Mouse (Mus musculus) hindbrain, embryonic 10.5 days (tissue): ENCODE data around the gene Apba2. TPM values are rescaled to one million over a fixed set of nuclear protein-coding genes. Genes with fewer than 3 reads are reported as not detected.

Experiments used
- DNase-seq: peaks from one replicate; pipeline ENCODE4 v3.0.0-alpha.2; 2017; ENCODE audit warnings: low spot score
- H3K27ac ChIP-seq: fragments of 300-500 bp; sonication (generic); 2 replicates; pipeline ENCODE4 v1.5.1; 2016; ENCODE audit warnings: mild to moderate bottlenecking, moderate library complexity
- H3K27me3 ChIP-seq: fragments of 300-500 bp; sonication (generic); 2 replicates; pipeline ENCODE4 v1.6.1; 2016; ENCODE audit warnings: mild to moderate bottlenecking; ENCODE audit not compliant: poor library complexity, insufficient read depth, severe bottlenecking
- H3K36me3 ChIP-seq: fragments of 300-500 bp; sonication (generic); 2 replicates; pipeline ENCODE4 v1.6.1; 2016; ENCODE audit warnings: mild to moderate bottlenecking, moderate library complexity
- H3K4me1 ChIP-seq: fragments of 300-500 bp; sonication (generic); replicated peaks from 2 replicates; pipeline ENCODE4 v1.6.1; 2016; ENCODE audit warnings: mild to moderate bottlenecking
- H3K4me3 ChIP-seq: fragments of 300-500 bp; sonication (generic); 2 replicates; pipeline ENCODE4 v1.5.1; 2016; ENCODE audit warnings: mild to moderate bottlenecking, moderate library complexity
- H3K9me3 ChIP-seq: fragments of 300-500 bp; sonication (generic); 2 replicates; pipeline ENCODE4 v1.6.1; 2016; ENCODE audit warnings: mild to moderate bottlenecking, moderate library complexity
- WGBS: fragments of 180-500 bp; shearing (Covaris S2); methylation state at CpG from one replicate; pipeline ENCODE4 v1.1.7; 2016; 5-methylcytosine and 5-hydroxymethylcytosine counted together
- polyA plus RNA-seq: library from polyadenylated mRNA; unstranded; fragments of >200 nt; fragmentation: Nextera tagmentation; extraction: Ambion mirVana; gene quantifications from 2 replicates; pipeline ENCODE4 v1.2.1, GENCODE M21; 2016

Gene Apba2
- polyA plus RNA-seq = 59.1 and 88.9 TPM in 2 replicates

DNA sequence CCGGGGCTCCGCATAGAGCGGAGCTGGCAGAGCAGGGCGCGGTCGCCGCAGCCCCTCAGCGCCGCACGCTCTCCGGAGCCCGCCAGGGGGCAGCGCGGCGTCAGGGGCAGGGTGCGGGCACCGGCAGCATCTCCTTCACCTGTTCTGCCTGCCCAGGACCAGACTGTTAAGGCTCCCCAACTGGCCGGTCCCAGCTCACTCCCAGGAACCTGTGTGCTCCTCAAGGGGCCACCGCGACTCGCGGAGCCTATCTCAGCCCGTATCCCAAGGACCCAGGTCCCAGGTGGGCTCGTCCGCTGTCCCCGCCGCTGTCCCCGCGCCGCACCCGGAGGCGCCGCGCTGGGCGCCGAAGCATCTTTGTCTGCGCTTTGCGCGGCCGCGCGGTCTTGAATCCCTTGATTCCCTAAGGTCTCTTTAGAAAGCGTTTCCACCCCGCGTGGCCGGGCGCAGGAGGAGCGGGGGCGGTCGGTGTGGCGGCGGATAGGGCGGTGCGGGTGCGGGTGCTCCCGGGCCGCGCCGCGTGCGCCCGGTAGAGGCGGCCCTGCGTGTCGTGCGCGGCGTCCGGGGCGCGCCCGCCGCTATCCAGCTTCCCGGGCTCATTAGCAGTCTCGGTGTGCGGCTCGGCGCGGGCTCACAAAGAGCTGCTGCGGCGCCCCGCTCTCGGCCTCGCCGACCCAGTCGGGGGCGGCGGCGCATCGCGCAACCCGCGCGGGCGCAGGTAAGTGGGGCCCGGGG is at the start of gene Apba2:
TSS of gene Apba2 (plus strand) at position 171 of the 735 bp plus-strand sequence.
- no peaks in the 10 kb centered on the region for H3K36me3 ChIP-seq
- peaks cover 56% of the 10 kb centered on the region for H3K4me1 ChIP-seq
- peak within 1 kb of the TSS; percentile 91 for H3K4me3 ChIP-seq
- H3K27ac ChIP-seq = peak within 1 kb of the TSS; percentile 99
- WGBS = under 1% methylated on average over 96 of the region's 96 CpGs
- H3K9me3 ChIP-seq = no peaks in the 10 kb centered on the region
- H3K27me3 ChIP-seq = peaks cover 34% of the 10 kb centered on the region
- peak; percentile 78 for DNase-seq

DNA sequence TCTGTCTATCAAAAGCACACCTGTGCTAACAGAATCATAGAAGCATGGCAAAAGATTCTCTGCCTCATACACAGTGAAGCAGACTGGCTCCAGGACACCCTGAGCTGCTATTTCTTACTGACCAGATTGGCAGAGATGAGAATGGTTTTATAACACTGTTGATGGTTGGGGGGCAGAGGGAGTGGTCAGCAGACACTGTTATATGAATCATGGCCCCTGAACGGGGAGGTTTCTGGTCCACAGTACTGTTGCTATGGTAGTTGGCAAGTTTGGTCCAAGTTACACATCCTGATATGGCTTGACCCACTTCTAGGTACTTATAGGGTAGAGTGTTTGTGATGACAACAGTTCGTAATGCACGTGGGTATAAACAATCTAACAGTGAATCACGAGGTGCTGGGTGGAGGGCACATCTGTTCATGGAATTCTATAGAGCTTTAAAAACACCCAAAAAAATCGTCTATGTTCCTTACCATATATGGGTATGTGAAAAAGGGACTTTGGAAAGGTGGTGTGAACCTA is 49.6 kb upstream of the Apba2 start:
- H3K27ac ChIP-seq = peak overlapping the region; percentile 74
- 85% methylated on average over 5 of the region's 5 CpGs for whole genome bisulfite sequencing

DNA sequence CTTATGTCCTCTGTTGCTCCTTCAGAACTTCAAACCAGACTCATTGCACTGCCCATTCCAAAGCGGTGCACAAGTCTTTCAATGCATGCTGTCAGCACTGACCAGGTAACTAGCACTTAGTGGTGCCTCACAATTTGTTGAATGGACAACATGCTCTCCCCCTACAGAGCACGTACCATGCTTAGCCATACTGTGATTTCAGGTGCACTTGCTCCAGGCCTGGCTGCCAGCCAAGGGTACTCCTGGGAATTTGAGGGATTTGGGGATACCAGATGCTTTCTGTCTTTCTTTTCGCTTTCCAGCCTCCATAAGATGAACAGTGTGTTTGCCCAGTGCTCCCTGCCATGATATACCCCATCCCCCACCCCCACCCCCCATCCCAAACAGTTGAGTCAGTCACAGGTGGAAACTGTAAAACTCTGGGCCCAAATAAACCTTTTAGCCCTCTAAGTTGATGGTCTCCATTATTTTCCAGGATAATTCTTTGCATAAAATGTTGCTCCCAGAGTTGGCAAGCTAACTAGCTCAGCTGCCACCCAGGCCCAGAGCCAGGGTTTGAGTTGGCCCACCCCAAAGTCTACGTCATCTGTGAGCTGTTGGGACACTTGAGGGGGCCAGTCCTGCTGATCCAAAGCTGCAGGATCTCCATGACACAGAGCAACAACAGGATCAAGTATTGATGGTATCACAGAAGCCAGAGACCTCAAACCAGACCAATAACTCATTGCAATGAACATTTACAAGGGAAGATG is 48.9 kb upstream of the Apba2 start:
- peak overlapping the region; percentile 40; the same call in 1 of the 2 replicates for H3K27ac ChIP-seq
- H3K36me3 ChIP-seq = no peaks in the 10 kb centered on the region
- DNase-seq = no peak
- H3K4me3 ChIP-seq = no peak overlapping the region
- no peaks in the 10 kb centered on the region for H3K27me3 ChIP-seq
- WGBS = 88% methylated on average over 4 of the region's 4 CpGs
- peaks cover 8% of the 10 kb centered on the region for H3K4me1 ChIP-seq
- H3K9me3 ChIP-seq = no peaks in the 10 kb centered on the region

More for the DNA sequence above, 49.6 kb upstream of the Apba2 start:
- Histone ChIP-seq H3K27me3 (no peaks in the 10 kb centered on the region), H3K4me3 (no peak overlapping the region), H3K9me3 (no peaks in the 10 kb centered on the region), H3K36me3 (no peaks in the 10 kb centered on the region), H3K4me1 (peaks cover 8% of the 10 kb centered on the region)
- DNase-seq = no peak

DNA sequence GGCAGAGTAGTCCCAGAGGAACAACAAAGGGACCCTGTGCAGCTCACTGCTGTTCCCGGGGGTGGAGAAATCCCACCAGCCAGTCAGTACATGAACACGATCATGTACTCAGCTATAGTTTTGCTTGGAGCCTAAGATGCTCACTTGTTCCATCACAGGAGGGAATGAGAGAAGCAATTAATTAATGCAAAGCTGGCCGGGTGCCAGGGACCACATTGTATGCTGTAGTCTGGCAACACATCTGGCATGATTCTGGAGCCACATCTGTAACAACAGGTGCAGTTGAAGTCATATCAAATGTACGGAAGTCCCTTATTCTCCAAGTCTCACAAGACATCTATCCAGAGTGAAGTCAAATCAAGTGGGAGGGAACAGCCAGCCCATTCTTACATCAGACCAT is 45.3 kb upstream of the Apba2 start:
- no peak for DNase-seq
- Histone ChIP-seq H3K36me3 (no peaks in the 10 kb centered on the region), H3K4me1 (peaks cover 8% of the 10 kb centered on the region), H3K4me3 (no peak overlapping the region), H3K27me3 (no peaks in the 10 kb centered on the region), H3K9me3 (no peaks in the 10 kb centered on the region), H3K27ac (no peak overlapping the region)
- WGBS = 89% methylated on average over 4 of the region's 4 CpGs

DNA sequence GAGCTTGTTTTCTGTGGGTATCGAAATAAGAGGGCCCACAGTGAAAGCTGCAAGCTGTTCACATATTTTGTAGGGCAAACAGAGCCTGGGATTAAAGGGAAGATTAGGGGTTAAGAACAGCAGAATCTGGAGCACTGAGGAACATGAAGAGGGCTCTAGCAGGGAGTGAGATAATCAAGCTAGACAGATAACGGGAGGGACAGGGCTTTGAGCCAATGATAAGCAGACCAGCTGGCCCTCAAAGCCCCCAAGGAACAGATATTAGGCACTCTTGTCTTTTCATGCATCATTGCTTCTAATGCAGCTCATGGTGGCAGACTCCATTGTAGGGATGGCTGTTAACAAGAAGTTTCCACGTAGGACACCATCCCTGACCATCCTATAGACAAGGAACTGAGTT is 44.8 kb upstream of the Apba2 start:
- DNase-seq = no peak
- WGBS = 84% methylated on average over 3 of the region's 3 CpGs
- Histone ChIP-seq H3K36me3 (no peaks in the 10 kb centered on the region), H3K4me3 (no peak overlapping the region), H3K27ac (no peak overlapping the region), H3K9me3 (no peaks in the 10 kb centered on the region), H3K27me3 (no peaks in the 10 kb centered on the region), H3K4me1 (peaks cover 4% of the 10 kb centered on the region; the same call in 1 of the 2 replicates)

DNA sequence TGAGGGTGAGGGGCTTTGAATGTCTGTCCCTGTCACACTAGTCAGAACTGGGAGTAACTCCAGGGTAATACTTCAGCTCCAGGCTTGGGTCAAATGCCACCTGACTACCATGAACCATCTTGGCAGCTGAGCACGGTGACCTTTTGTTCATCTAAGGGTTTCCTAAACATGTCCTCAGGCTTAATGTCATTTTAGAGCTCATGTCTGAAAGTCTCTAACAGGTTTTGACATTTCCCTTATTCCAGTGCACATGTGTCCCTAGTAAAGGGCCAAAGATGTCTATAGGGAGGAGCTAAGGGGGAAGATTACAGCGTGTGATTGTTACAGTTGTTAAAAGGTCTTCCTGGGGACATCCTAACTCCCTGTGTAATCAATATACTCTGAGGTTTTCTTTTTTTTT is 43.7 kb upstream of the Apba2 start:
- no peaks in the 10 kb centered on the region for H3K9me3 ChIP-seq
- H3K27ac ChIP-seq = no peak overlapping the region
- 86% methylated on average over 2 of the region's 2 CpGs for WGBS
- H3K4me1 ChIP-seq = no peaks in the 10 kb centered on the region
- no peaks in the 10 kb centered on the region for H3K27me3 ChIP-seq
- H3K4me3 ChIP-seq = no peak overlapping the region
- H3K36me3 ChIP-seq = no peaks in the 10 kb centered on the region
- no peak for DNase-seq

DNA sequence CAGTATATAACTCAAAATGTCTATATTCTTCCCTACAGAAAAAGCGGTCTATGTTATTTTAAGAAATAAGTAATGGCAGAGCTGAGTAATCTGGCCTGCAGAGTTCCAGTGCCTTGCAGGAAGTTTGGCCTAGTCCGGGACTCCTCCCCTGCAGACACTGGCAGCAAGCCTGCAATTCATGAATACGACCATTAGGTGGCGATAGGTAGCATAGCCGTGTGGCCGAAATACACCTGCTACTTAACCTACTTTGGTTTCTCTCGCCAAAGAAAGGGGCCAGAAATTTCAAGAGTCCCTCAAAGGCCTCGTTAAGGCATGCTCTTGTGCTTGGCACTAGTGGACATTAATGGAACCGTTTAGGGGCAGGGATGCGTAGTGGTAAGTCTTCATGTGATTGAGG is 4.1 kb upstream of the Apba2 start:
- Histone ChIP-seq H3K27ac (no peak overlapping the region), H3K27me3 (peaks cover 23% of the 10 kb centered on the region), H3K4me3 (no peak overlapping the region), H3K4me1 (peaks cover 17% of the 10 kb centered on the region), H3K9me3 (no peaks in the 10 kb centered on the region), H3K36me3 (no peaks in the 10 kb centered on the region)
- WGBS = 35% methylated on average over 10 of the region's 10 CpGs
- DNase-seq = peak; percentile 46

DNA sequence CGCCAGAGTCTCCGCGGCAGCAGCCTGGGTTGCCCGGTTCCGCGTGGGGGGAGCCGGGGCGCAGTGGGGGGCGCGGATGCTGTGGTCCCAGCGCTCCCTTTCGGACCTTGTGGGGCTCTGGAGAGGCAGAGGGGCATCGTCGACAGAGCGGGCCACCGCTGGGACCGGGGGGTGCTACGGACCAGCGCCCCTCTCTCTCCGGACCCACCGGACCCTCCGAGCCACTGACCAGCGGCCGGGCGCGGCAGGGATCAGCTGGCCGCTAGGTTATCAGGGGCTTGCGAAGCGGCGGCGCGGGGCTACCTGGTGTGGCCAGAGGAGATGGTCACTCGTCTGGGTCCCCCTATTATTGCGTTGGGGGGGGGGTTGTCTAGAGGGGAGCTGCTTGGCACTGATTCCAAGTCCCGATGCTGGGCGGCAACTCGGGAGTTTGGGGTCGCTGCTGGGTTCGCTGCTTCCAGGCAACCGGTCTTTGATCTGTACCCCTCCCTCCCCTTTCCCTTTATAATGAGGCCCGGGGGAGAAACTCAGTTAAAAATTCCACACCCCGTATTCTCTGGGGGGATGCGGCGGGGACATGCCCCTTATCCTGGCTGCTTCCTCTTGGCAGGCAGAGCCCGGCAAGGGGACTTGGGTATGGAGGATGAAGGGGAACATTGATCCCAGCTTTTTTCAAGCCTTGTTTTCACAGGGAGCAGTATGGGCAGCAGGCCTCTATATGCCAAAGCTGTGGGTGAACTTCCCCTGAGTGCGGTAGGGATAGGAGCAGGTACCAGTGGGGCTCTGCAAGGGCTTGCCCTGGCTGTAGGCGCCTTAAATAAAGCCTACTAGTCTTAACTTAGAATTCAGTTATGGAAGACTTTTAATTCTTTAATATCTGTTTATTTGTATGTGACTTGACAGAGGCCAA is 1.0 kb downstream of the Apba2 start:
- Histone ChIP-seq H3K27me3 (peaks cover 34% of the 10 kb centered on the region), H3K27ac (peak overlapping the region; percentile 99), H3K9me3 (no peaks in the 10 kb centered on the region), H3K36me3 (no peaks in the 10 kb centered on the region), H3K4me1 (peaks cover 56% of the 10 kb centered on the region), H3K4me3 (peak overlapping the region; percentile 91)
- peak; percentile 50 for DNase-seq
- 2% methylated on average over 47 of the region's 47 CpGs for WGBS

DNA sequence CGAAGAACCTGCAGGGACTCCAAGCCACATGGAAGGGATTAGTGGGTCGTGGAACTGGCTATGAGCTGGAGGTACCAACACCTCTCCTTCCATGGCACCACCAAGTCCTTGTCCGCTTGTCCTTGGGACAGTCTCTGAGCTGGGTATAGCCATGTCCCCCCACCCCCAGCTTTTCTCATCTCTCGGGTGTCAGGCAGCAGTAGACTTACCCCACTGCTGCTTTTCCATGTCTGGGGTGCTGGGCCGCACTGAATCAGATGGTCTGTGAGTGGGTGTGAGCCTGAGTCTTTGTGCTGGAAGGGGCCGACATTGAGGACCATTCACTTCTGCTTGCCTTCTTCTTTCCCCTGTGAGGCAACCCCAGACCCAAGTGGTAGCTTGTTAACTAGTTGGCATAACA is 2.1 kb downstream of the Apba2 start:
- DNase-seq = no peak
- H3K36me3 ChIP-seq = no peaks in the 10 kb centered on the region
- peaks cover 61% of the 10 kb centered on the region for H3K4me1 ChIP-seq
- peaks cover 34% of the 10 kb centered on the region for H3K27me3 ChIP-seq
- H3K4me3 ChIP-seq = peak overlapping the region; percentile 91
- H3K27ac ChIP-seq = peak overlapping the region; percentile 99
- H3K9me3 ChIP-seq = no peaks in the 10 kb centered on the region
- 75% methylated on average over 6 of the region's 6 CpGs for WGBS

DNA sequence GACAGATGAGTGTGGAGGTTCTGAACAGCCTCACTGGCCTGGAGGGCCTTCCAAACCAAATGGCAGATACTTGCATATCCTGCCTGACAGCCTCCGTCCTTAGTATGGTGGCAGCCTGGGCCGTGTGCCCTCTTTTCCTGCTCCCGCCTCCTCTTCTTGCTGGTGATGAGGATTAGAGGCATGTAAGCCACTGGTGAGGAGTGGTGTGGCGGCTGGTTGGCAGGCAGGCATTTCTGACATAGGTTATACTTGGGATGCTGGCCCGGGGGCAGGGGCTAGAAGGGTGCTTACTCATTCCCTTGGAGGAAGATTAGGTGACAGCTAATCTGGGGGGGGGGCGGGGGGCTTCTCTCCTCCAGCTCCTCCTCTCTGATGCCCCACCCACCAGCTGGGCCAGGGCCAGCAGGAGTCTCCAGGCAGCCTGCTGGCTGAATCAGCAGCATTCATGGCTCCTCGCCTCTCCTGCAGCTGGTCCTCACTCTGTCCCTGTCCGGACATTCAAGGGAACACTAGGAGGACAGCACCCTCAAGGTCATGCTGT is 3.3 kb downstream of the Apba2 start:
- Histone ChIP-seq H3K27me3 (peaks cover 34% of the 10 kb centered on the region), H3K4me3 (0 out of 2 replicates have a peak overlapping the region, but pooled peaks have one; percentile 16), H3K4me1 (peaks cover 71% of the 10 kb centered on the region), H3K36me3 (no peaks in the 10 kb centered on the region), H3K9me3 (no peaks in the 10 kb centered on the region), H3K27ac (peak overlapping the region; percentile 69)
- WGBS = 28% methylated on average over 8 of the region's 8 CpGs
- peak; percentile 39 for DNase-seq

DNA sequence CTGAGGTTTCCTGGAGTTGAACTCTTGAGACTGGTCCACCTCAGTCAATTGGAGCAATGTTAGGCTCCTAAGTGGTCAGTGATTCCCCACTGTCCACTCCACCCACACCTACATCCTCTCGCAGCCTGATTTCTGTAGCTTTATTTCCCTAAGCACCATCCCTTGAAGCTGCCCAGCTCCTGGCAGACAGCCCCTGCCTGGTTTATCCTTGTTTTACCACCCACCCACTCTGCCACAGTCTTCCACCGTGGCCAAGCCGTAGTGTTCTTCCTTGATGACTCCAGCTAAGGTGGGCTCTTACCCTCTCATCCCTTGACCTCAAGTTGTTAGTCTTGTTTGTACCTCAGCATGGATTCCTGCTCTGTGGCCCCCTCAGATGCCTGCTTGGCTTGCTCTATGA is 4.1 kb downstream of the Apba2 start:
- no peaks in the 10 kb centered on the region for H3K9me3 ChIP-seq
- DNase-seq = no peak
- peaks cover 30% of the 10 kb centered on the region for H3K27me3 ChIP-seq
- no peak overlapping the region for H3K4me3 ChIP-seq
- 91% methylated on average over 3 of the region's 3 CpGs for WGBS
- no peaks in the 10 kb centered on the region for H3K36me3 ChIP-seq
- peaks cover 78% of the 10 kb centered on the region for H3K4me1 ChIP-seq
- H3K27ac ChIP-seq = peak overlapping the region; percentile 24; the same call in 1 of the 2 replicates

DNA sequence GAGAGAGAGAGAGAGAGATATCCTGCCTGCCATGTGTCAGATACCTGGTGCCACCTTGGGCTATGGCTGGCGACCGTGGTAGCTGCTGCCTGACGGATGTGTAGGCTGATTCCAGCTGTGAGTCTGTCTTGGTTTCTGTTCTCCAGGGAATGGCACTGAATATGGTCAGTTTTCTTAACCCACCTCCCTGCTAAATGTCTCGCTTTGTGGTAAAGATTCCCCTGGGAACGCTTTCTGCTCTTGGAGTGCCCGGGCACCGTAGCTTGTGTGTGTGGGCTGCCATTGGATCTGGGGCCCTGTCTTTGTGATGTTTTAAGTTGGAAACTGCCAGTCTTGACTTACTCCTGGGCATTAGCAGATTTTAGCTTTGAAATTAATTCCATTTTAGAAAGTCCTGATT is 7.3 kb downstream of the Apba2 start:
- WGBS = 81% methylated on average over 7 of the region's 7 CpGs
- Histone ChIP-seq H3K4me3 (no peak overlapping the region), H3K27me3 (peaks cover under 1% of the 10 kb centered on the region; the same call in 1 of the 2 replicates), H3K36me3 (no peaks in the 10 kb centered on the region), H3K9me3 (no peaks in the 10 kb centered on the region), H3K4me1 (peaks cover 55% of the 10 kb centered on the region), H3K27ac (peak overlapping the region; percentile 35; the same call in 1 of the 2 replicates)
- DNase-seq = no peak
